Mouse (Mus musculus) liver, embryonic 14.5 days (tissue): ENCODE results near the gene Plagl2. TPM values are rescaled to one million over a fixed set of nuclear protein-coding genes. Genes with fewer than 3 reads are reported as not detected.
A peak's percentile ranks its signal among the peaks of the same experiment; 100 is the strongest.

Source experiments
- ATAC-seq: fragments of 200-750 bp; cut with Nextera tagmentation; 2 replicates; pipeline ENCODE4 v1.8.0; 2017; ENCODE audit warnings: moderate number of reproducible peaks, mild to moderate bottlenecking, moderate library complexity; ENCODE audit not compliant: insufficient read depth
- DNase-seq, 3 experiments: peaks; one replicate each; pipeline ENCODE4 v3.0.0-alpha.2; 2012 to 2013; ENCODE audit warnings: low read depth in 3 of 3, low spot score in 3 of 3
- H3K27ac ChIP-seq: fragments of 300-500 bp; sonication (generic); 2 replicates; pipeline ENCODE4 v1.5.1; 2014; ENCODE audit warnings: moderate library complexity, mild to moderate bottlenecking, control low read depth, inconsistent platforms
- H3K27me3 ChIP-seq: fragments of 300-500 bp; sonication (generic); 2 replicates; pipeline ENCODE4 v1.6.1; 2014; ENCODE audit warnings: mild to moderate bottlenecking, low read length, moderate library complexity; ENCODE audit not compliant: control insufficient read depth, insufficient read depth
- H3K36me3 ChIP-seq: fragments of 300-500 bp; sonication (generic); replicated peaks from 2 replicates; pipeline ENCODE4 v1.6.1; 2014; ENCODE audit warnings: low read depth; ENCODE audit not compliant: control insufficient read depth, insufficient read depth
- H3K4me1 ChIP-seq, 2 experiments: fragments of 200-500 bp in 1 of 2; fragments of 300-500 bp in 1 of 2; sonication (generic) in 1 of 2; replicated peaks; 2 replicates each; pipeline ENCODE4 v1.6.1; 2012 to 2014; ENCODE audit warnings: antibody characterized with exemption in 1 of 2, inconsistent platforms in 1 of 2, low read length in 1 of 2; ENCODE audit not compliant: control insufficient read depth in 2 of 2, insufficient read depth in 2 of 2
- H3K4me2 ChIP-seq: fragments of 300-500 bp; sonication (generic); 2 replicates; pipeline ENCODE4 v1.6.1; 2014; ENCODE audit warnings: low read depth, mild to moderate bottlenecking, control low read depth, moderate library complexity
- H3K4me3 ChIP-seq, 2 experiments: fragments of 200-500 bp in 1 of 2; fragments of 300-500 bp in 1 of 2; sonication (generic) in 1 of 2; 2 replicates each; pipeline ENCODE4 v1.5.1; 2012 to 2014; ENCODE audit warnings: low read depth in 2 of 2, low read length in 2 of 2, mild to moderate bottlenecking in 2 of 2, control low read depth in 1 of 2, inconsistent platforms in 1 of 2, moderate library complexity in 1 of 2; ENCODE audit not compliant: insufficient read depth in 1 of 2
- H3K9ac ChIP-seq: fragments of 300-500 bp; sonication (generic); replicated peaks from 2 replicates; pipeline ENCODE4 v1.6.1; 2014; ENCODE audit warnings: mild to moderate bottlenecking, control low read depth, moderate library complexity
- H3K9me3 ChIP-seq: fragments of 300-500 bp; sonication (generic); 2 replicates; pipeline ENCODE4 v1.6.1; 2016; ENCODE audit warnings: low read length, mixed read lengths; ENCODE audit not compliant: control insufficient read depth
- CTCF ChIP-seq: IDR thresholded peaks from 2 replicates; pipeline ENCODE4 v1.5.1; 2016; ENCODE audit warnings: antibody characterized with exemption, low read depth, control low read depth
- EP300 ChIP-seq: IDR thresholded peaks from 2 replicates; pipeline ENCODE4 v1.6.1; 2016; ENCODE audit warnings: antibody characterized with exemption, low read depth
- WGBS: fragments of 180-500 bp; shearing (Covaris S2); extraction: QIAGEN DNeasy Blood & Tissue Kit; methylation state at CpG from one replicate; pipeline ENCODE4 v1.1.7; 2014; ENCODE audit not compliant: insufficient replicate concordance; 5-methylcytosine and 5-hydroxymethylcytosine counted together
- polyA plus RNA-seq, 2 experiments: library from polyadenylated mRNA; depleted of rRNA in 1 of 2; stranded (reverse) in 1 of 2; unstranded in 1 of 2; fragments of >200 nt; fragmentation: Nextera tagmentation in 1 of 2; extraction: Ambion mirVana in 1 of 2; gene quantifications; 2 replicates each; pipeline versions ENCODE4 v1.2.1 to v1.2.3; 2012 to 2014

Gene Plagl2
- polyA plus RNA-seq, 2 experiments: 14.5 to 23.9 TPM

DNA sequence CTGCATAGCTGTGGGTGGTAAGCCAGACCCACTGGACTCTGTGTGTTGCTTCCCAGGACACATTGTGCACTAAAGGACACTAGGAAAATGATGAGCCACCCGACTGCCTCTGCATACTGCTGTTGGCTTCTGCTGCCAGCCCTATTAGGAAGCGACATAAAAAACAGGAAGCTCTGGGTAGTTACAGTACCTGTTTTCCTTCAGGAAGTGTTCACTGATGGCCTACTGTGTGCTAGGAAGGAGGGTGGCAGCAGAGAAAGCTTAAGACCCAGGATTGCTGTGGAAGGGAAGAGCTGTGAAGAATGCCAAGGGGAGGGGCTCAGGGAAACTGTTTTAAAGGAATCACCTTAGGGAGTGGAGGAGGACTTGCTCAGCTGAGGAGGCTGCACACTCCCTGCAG, 26.1 kb upstream of the Plagl2 start:
- Histone ChIP-seq H3K27ac (no peak overlapping the region), H3K27me3 (no peaks in the 10 kb centered on the region), H3K4me1 (peaks cover 0 to 4% of the 10 kb centered on the region in 2 experiments; a peak in 2 of 4 replicates), H3K9ac (no peak overlapping the region), H3K9me3 (no peaks in the 10 kb centered on the region), H3K4me3 (no peak overlapping the region), H3K36me3 (peaks cover 23% of the 10 kb centered on the region), H3K4me2 (no peak overlapping the region)
- ATAC-seq (no peak), DNase-seq (no peak)
- TF ChIP-seq CTCF (no peak), EP300 (no peak)
- 65% methylated on average over 2 of the region's 2 CpGs for WGBS

DNA sequence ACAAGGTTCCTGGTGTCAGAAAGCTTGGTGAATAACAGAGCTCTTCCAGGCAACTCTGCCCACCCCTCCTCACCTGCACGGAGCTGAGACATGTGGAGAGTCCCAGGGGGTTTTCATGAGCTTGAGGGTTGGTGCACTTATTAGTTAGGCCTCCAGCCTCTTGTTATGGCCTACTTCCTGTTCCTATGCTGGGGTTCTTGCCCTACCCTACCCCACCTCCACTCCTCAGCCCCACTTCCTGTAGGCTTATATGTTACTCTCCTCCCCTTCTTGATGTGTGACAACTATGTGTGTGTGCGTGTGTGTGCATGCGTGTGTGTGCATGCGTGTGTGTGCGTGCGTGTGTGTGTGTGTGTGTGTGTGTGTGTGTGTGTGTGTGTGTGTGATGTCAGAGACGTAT, 21.8 kb upstream of the Plagl2 start:
- H3K9ac ChIP-seq: no peak overlapping the region
- H3K27ac ChIP-seq: no peak overlapping the region
- no peak overlapping the region for H3K4me3 ChIP-seq
- H3K4me1 ChIP-seq: peaks cover 26 to 29% of the 10 kb centered on the region in 2 experiments
- 76% methylated on average over 7 of the region's 7 CpGs for WGBS
- DNase-seq: no peak
- no peaks in the 10 kb centered on the region for H3K9me3 ChIP-seq
- H3K4me2 ChIP-seq: no peak overlapping the region
- ATAC-seq: no peak
- no peaks in the 10 kb centered on the region for H3K27me3 ChIP-seq
- peaks cover 33% of the 10 kb centered on the region for H3K36me3 ChIP-seq
- TF ChIP-seq EP300 (no peak), CTCF (no peak)

DNA sequence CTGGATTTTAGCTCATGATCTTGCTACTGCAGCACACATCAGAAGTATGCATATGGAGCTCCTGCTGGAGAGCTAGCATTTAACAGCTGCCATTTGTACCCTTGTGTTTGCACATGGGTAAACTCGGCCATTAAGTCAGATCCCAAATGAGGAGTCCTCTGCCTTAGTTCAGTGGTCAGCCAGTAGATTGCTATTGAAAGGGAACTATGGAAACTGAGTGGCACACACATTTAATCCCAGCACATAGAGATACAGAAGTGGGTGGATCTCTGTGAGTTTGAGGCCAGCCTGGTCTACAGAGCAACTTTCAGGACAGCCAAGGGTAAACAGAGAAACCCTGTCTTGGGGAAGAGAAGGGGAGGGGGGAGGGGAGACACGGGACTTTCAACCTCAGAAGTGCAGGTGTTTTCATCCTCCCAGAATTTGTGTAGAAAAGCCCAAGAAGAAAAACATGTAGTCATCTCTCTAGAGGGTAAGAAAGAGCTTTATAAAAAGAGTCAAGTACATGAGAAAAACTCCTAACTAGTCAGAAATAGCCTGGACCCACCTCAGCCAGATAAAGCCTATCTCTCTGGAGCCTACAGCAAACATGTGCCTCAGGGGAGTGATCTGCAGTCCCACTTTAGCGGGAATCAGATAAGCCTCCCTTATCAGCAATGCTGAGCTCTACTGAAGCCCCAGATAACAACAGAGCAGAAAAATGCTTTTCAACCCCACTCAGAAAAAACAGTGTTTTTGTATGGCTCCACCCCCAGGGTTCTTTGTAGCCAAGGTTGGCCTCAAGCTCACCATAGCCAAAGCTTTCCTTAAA, 18.8 kb upstream of the Plagl2 start:
- peaks cover 26 to 29% of the 10 kb centered on the region in 2 experiments for H3K4me1 ChIP-seq
- DNase-seq: peak; percentile 54 to 71 (median 70)
- peaks cover 23% of the 10 kb centered on the region for H3K36me3 ChIP-seq
- no peaks in the 10 kb centered on the region for H3K9me3 ChIP-seq
- peak; percentile 89 for TF ChIP-seq EP300
- no peak for TF ChIP-seq CTCF
- peak; percentile 92 for ATAC-seq
- no peak overlapping the region for H3K4me3 ChIP-seq
- H3K4me2 ChIP-seq: peak overlapping the region; percentile 40
- H3K27ac ChIP-seq: peak overlapping the region; percentile 74
- 16% methylated on average over 3 of the region's 3 CpGs for WGBS
- peak overlapping the region; percentile 32; the same call in 1 of the 2 replicates for H3K9ac ChIP-seq
- H3K27me3 ChIP-seq: no peaks in the 10 kb centered on the region

DNA sequence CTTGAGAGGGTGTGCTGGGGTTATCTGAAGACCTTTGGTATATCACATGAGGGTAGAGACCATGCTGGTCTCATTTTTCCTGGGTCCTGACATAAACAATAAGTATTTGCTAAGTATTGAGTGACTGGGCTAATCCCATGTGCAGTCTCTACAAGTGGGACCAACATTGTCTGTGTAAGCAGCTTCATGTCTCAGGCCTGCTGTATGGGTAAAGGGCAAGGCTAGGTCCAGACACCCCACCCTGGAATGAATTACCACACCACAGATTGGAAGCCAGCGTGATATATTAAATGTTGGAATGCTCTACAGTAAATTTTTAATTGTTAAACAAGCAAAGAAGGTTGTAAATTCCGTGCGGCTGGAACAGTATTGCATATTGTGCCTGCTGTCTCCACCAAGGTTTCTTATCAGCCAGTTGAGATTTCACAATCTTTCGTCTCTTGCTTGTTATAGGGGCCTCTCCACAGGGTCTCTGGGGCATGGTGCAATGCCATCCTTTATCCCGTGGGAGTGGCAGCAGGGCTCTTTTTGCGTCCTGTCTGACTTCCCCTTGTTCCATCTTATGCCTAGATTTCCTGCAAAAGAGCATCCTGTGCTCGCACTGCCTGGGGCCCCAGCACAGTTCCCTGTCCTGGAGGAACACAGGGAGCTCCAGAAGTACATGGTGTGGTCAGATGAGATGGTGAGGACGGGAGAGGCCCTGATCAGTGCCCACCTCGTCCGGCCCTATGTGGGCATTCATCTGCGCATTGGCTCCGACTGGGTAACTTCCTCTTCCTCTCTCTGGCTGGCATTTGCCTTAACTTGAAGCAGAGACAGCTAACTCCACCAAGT, 18.0 kb upstream of the Plagl2 start:
- TF ChIP-seq EP300: no peak
- TF ChIP-seq CTCF: no peak
- Histone ChIP-seq H3K27ac (peak overlapping the region; percentile 74), H3K4me2 (peak overlapping the region; percentile 40), H3K27me3 (no peaks in the 10 kb centered on the region), H3K36me3 (peaks cover 18% of the 10 kb centered on the region), H3K9ac (peak overlapping the region; percentile 32; the same call in 1 of the 2 replicates), H3K4me3 (no peak overlapping the region), H3K9me3 (no peaks in the 10 kb centered on the region), H3K4me1 (peaks cover 26 to 29% of the 10 kb centered on the region in 2 experiments)
- WGBS: 38% methylated on average over 12 of the region's 12 CpGs
- DNase-seq (no peak), ATAC-seq (no peak)

DNA sequence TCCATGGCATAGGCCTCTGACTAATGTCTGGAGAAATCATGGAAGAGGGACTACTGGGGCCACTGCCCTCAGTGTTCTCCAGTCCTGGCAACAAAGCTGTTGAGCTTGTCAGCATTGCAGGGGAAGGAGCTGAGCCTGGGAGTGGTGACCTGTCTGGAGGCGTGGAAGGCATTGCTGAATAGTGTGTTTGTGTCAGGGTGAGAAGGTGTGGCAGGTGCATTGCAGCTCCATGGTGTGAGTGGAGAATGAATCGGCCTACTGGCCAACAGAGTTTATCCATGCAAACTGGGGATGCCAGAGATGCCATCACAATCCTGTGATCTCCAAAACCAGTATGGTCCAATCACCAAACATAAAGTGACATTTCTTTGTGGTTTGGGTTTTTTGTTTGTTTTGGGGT, 15.4 kb upstream of the Plagl2 start:
- WGBS: 80% methylated on average over 2 of the region's 2 CpGs
- DNase-seq (no peak), ATAC-seq (no peak)
- Histone ChIP-seq H3K27me3 (no peaks in the 10 kb centered on the region), H3K4me3 (no peak overlapping the region), H3K27ac (no peak overlapping the region), H3K9me3 (no peaks in the 10 kb centered on the region), H3K4me2 (no peak overlapping the region), H3K4me1 (peaks cover 26 to 29% of the 10 kb centered on the region in 2 experiments), H3K36me3 (peaks cover 13% of the 10 kb centered on the region), H3K9ac (no peak overlapping the region)
- TF ChIP-seq EP300 (no peak), CTCF (no peak)
